Mouse (Mus musculus) MEL (cell line): ENCODE data around the gene Plcb1. TPM values are rescaled to one million over a fixed set of nuclear protein-coding genes. Genes with fewer than 3 reads are reported as not detected.

Experiments
- DNase-seq: peaks from one replicate; pipeline ENCODE4 v3.0.0; 2011; ENCODE audit warnings: low read depth, low spot score
- H3K27ac ChIP-seq: 2 replicates; pipeline ENCODE4 v1.5.1; 2012; ENCODE audit warnings: low read depth, mild to moderate bottlenecking, control low read depth, low read length, moderate library complexity; ENCODE audit not compliant: control insufficient read depth
- H3K27me3 ChIP-seq, 2 experiments: fragments of 150-350 bp in 1 of 2; sonication (generic) in 1 of 2; 2 replicates each; pipeline ENCODE4 v1.6.1; 2012; ENCODE audit warnings: low read length in 2 of 2, mild to moderate bottlenecking in 2 of 2, improper control_type of control experiment in 1 of 2, moderate library complexity in 1 of 2; ENCODE audit not compliant: insufficient read depth in 2 of 2, control insufficient read depth in 1 of 2
- H3K36me3 ChIP-seq, 2 experiments: 2 replicates each; pipeline ENCODE4 v1.6.1; 2012 to 2014; ENCODE audit warnings: low read length in 2 of 2, improper control_type of control experiment in 1 of 2, inconsistent platforms in 1 of 2, mild to moderate bottlenecking in 1 of 2; ENCODE audit not compliant: insufficient read depth in 2 of 2, control insufficient read depth in 1 of 2
- H3K4me1 ChIP-seq, 2 experiments: fragments of 150-350 bp in 1 of 2; sonication (generic) in 1 of 2; 2 replicates each; pipeline ENCODE4 v1.6.1; 2012; ENCODE audit warnings: low read length in 2 of 2, improper control_type of control experiment in 1 of 2, mild to moderate bottlenecking in 1 of 2; ENCODE audit not compliant: insufficient read depth in 2 of 2, control insufficient read depth in 1 of 2
- H3K4me3 ChIP-seq, 2 experiments: fragments of 150-350 bp in 1 of 2; sonication (generic) in 1 of 2; 2 replicates each; pipeline ENCODE4 v1.5.1; 2012; ENCODE audit warnings: low read depth in 2 of 2, low read length in 2 of 2, mild to moderate bottlenecking in 2 of 2, moderate library complexity in 2 of 2, control low read depth in 1 of 2, improper control_type of control experiment in 1 of 2; ENCODE audit not compliant: control insufficient read depth in 1 of 2, insufficient read depth in 1 of 2
- H3K79me2 ChIP-seq: 2 replicates; pipeline ENCODE4 v1.6.1; 2012; ENCODE audit warnings: mild to moderate bottlenecking, low read length, moderate library complexity; ENCODE audit not compliant: control insufficient read depth, poor library complexity, insufficient read depth
- H3K9ac ChIP-seq: 2 replicates; pipeline ENCODE4 v1.6.1; 2012; ENCODE audit warnings: low read depth, mild to moderate bottlenecking, control low read depth, low read length, moderate library complexity; ENCODE audit not compliant: control insufficient read depth, poor library complexity, severe bottlenecking
- H3K9me3 ChIP-seq: fragments of 150-350 bp; sonication (generic); replicated peaks from 2 replicates; pipeline ENCODE4 v1.6.1; 2012; ENCODE audit warnings: mild to moderate bottlenecking, low read length, improper control_type of control experiment, moderate library complexity; ENCODE audit not compliant: insufficient read depth
- E2F4 ChIP-seq: IDR thresholded peaks from 2 replicates; pipeline ENCODE4 v1.6.1; 2011; ENCODE audit warnings: low read depth, low read length, improper control_type of control experiment, borderline replicate concordance
- ETS1 ChIP-seq: IDR thresholded peaks from 2 replicates; pipeline ENCODE4 v1.6.1; 2012; ENCODE audit warnings: low read depth, mild to moderate bottlenecking, inconsistent platforms, low read length, improper control_type of control experiment, moderate library complexity
- JUND ChIP-seq: IDR thresholded peaks from 2 replicates; pipeline ENCODE4 v1.6.1; 2011; ENCODE audit warnings: low read depth, mild to moderate bottlenecking, improper control_type of control experiment, low read length
- KAT2A ChIP-seq: conservative IDR thresholded peaks from 2 replicates; pipeline ENCODE4 v1.6.1; 2012; ENCODE audit warnings: low read depth, low read length, improper control_type of control experiment, inconsistent platforms
- MAFK ChIP-seq: IDR thresholded peaks from 2 replicates; pipeline ENCODE4 v1.6.1; 2011; ENCODE audit warnings: low read depth, mild to moderate bottlenecking, low read length, improper control_type of control experiment, borderline replicate concordance
- MAX ChIP-seq: IDR thresholded peaks from 2 replicates; pipeline ENCODE4 v1.6.1; 2011; ENCODE audit warnings: low read length, improper control_type of control experiment
- MEF2A ChIP-seq: IDR thresholded peaks from 2 replicates; pipeline ENCODE4 v1.6.1; 2014; ENCODE audit warnings: low read depth, mild to moderate bottlenecking, inconsistent platforms, low read length, improper control_type of control experiment; ENCODE audit not compliant: poor library complexity, insufficient replicate concordance, severe bottlenecking; ENCODE audit errors: extremely low read depth
- MYC ChIP-seq: IDR thresholded peaks from 2 replicates; pipeline ENCODE4 v1.6.1; 2011; ENCODE audit warnings: low read depth, mild to moderate bottlenecking, low read length, improper control_type of control experiment, moderate library complexity
- POLR2A ChIP-seq, 2 experiments: IDR thresholded peaks; 2 replicates each; pipeline ENCODE4 v1.6.1; 2011 to 2012; ENCODE audit warnings: low read length in 2 of 2, mild to moderate bottlenecking in 2 of 2, control low read depth in 1 of 2, improper control_type of control experiment in 1 of 2, low read depth in 1 of 2, moderate library complexity in 1 of 2; ENCODE audit not compliant: control insufficient read depth in 1 of 2, insufficient read depth in 1 of 2, poor library complexity in 1 of 2
- POLR2AphosphoS2 ChIP-seq: IDR thresholded peaks from 2 replicates; pipeline ENCODE4 v1.6.1; 2011; ENCODE audit warnings: low read length, improper control_type of control experiment
- RAD21 ChIP-seq: IDR thresholded peaks from 2 replicates; pipeline ENCODE4 v1.6.1; 2011; ENCODE audit warnings: mild to moderate bottlenecking, low read depth, low read length, improper control_type of control experiment
- TAL1 ChIP-seq: IDR thresholded peaks from 2 replicates; pipeline ENCODE4 v1.6.1; 2012; ENCODE audit warnings: mild to moderate bottlenecking, inconsistent platforms, low read length, moderate library complexity, mixed read lengths
- TBP ChIP-seq: IDR thresholded peaks from 2 replicates; pipeline ENCODE4 v1.8.0; 2011; ENCODE audit warnings: low read depth, low read length, improper control_type of control experiment
- TCF12 ChIP-seq: IDR thresholded peaks from 2 replicates; pipeline ENCODE4 v1.6.1; 2014; ENCODE audit warnings: low read depth, mild to moderate bottlenecking, inconsistent platforms, low read length, improper control_type of control experiment, moderate library complexity
- USF1 ChIP-seq: IDR thresholded peaks from 2 replicates; pipeline ENCODE4 v1.6.1; 2014; ENCODE audit warnings: low read depth, mild to moderate bottlenecking, inconsistent platforms, low read length, improper control_type of control experiment, moderate library complexity
- ZKSCAN1 ChIP-seq: IDR thresholded peaks from 2 replicates; pipeline ENCODE4 v1.6.1; 2012; ENCODE audit warnings: low read depth, mild to moderate bottlenecking, inconsistent platforms, low read length, improper control_type of control experiment, moderate library complexity
- ZMIZ1 ChIP-seq: IDR thresholded peaks from 2 replicates; pipeline ENCODE4 v1.6.1; 2012; ENCODE audit warnings: low read depth, mild to moderate bottlenecking, inconsistent platforms, low read length, improper control_type of control experiment, moderate library complexity
- ZNF384 ChIP-seq: IDR thresholded peaks from 2 replicates; pipeline ENCODE4 v1.6.1; 2012; ENCODE audit warnings: low read depth, mild to moderate bottlenecking, inconsistent platforms, low read length, improper control_type of control experiment
- polyA plus RNA-seq, 2 experiments: library from polyadenylated mRNA; stranded (reverse) in 1 of 2; unstranded in 1 of 2; fragments of >175 nt in 1 of 2; fragments of >200 nt in 1 of 2; gene quantifications; 2 replicates each; pipeline versions ENCODE4 v1.2.1 to v1.2.4; 2012; ENCODE audit warnings: low replicate concordance in 2 of 2, low read depth in 1 of 2; ENCODE audit not compliant: insufficient read length in 2 of 2, insufficient read depth in 1 of 2, missing spikeins in 1 of 2
- total RNA-seq: library from RNA; depleted of rRNA; stranded (reverse); fragments of 300-350 nt; gene quantifications from 2 replicates; pipeline ENCODE4 v1.2.3, GENCODE M21; 2012

The Plcb1 gene
- total and polyA plus RNA-seq, 3 experiments, result not detected

DNA sequence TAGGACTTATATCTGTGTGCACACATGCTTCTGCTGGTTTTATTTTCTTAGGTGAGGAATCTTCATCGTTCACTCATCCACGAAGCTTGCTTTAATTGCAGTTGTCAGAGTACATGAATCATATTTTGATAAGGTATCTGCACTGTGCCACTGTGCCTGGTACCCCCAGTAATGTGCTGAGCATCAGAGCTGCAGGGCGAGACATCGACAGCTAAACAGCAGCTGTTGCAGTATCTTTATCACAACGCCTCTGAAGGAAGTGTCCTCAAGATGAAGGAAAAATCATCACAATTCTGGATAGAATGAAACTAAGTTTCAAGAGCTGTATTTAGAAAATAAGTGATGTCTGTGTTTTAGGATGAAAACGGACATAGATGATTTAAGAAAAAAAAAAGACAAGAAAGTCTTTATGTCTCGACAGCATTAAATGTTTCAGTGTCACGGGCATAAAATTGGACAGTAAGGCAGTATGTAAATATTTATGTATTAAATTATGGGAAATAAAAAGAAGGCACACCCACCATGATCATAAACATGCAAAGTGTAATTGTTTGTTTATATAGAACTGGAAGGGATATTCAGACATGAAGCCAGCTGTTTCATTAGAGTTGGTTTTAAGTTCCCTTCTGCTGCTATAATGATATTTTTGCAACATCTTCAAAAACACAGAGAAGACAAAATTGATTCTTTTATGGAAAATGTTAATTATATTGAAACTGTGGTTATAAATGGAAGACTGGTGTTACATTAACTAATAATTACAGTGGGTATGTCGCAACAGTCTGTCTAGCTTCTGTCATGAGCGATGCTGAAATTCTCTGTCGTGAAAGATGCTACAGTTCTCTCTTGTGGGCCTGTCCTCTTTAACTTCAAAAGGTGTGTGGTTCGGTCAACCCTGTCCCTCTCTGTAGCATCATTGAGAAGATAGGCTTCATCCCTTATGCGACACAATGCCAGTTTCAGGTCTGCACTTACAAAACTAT is 65.6 kb downstream of the Plcb1 start:
- H3K4me1 ChIP-seq, result no peaks in the 10 kb centered on the region
- H3K36me3 ChIP-seq, result no peaks in the 10 kb centered on the region
- TF ChIP-seq TAL1 (no peak), MAX (no peak), ZMIZ1 (no peak), RAD21 (no peak), ZKSCAN1 (no peak), MEF2A (no peak), TCF12 (no peak)
- TF ChIP-seq, all 39 proteins: peak for 0
- Histone ChIP-seq H3K27me3 (no peaks in the 10 kb centered on the region), H3K27ac (no peak overlapping the region), H3K4me3 (no peak overlapping the region), H3K9ac (no peak overlapping the region), H3K9me3 (no peaks in the 10 kb centered on the region), H3K79me2 (no peaks in the 10 kb centered on the region)
- DNase-seq, result no peak

DNA sequence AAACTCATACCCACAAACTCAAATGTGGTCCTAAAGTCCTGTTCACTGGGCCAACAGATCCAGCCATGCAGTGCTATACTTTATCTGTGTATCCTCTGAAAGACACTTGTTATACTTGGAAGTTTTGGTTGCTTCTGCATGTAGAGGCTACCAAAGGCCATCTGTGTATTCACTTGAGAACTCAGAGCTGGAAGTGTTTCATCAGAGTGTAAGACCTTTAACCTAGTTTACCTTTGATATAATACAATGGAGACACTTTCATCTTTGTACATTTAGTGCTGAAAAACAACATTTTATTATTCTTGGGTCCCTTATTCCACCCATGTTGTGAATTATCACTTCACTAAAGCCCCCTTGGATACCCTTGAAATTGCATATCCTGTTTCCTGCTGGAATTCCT is 70.4 kb downstream of the Plcb1 start:
- no peak for TF ChIP-seq USF1
- no peak for TF ChIP-seq ETS1
- TF ChIP-seq MAFK, result no peak
- TF ChIP-seq KAT2A, result no peak
- no peak for TF ChIP-seq ZMIZ1
- no peak for TF ChIP-seq TBP
- no peak for TF ChIP-seq ZKSCAN1
- TF ChIP-seq MYC, result no peak
- TF ChIP-seq JUND, result no peak
- TF ChIP-seq POLR2A (IDR thresholded peaks at IDR 0.05; ENCODE audit: control insufficient read depth in 1 of 2, insufficient read depth in 1 of 2, low read depth in 1 of 2, low read length in 2 of 2, poor library complexity in 1 of 2), result no peak
- no peak for TF ChIP-seq POLR2AphosphoS2
- no peak for TF ChIP-seq TAL1
- no peak for TF ChIP-seq ZNF384
- TF ChIP-seq E2F4, result no peak
- TF ChIP-seq, all 39 proteins: peak for 0
- no peaks in the 10 kb centered on the region for H3K27me3 ChIP-seq
- H3K36me3 ChIP-seq, result no peaks in the 10 kb centered on the region
- H3K27ac ChIP-seq, result no peak overlapping the region
- no peaks in the 10 kb centered on the region for H3K4me1 ChIP-seq
- H3K4me3 ChIP-seq, result no peak overlapping the region
- no peaks in the 10 kb centered on the region for H3K79me2 ChIP-seq
- H3K9ac ChIP-seq, result no peak overlapping the region
- DNase-seq, result no peak
- H3K9me3 ChIP-seq, result no peaks in the 10 kb centered on the region
